Mouse (Mus musculus) spleen, adult 12 weeks (tissue): Measurements from ENCODE around the gene Tnfrsf4.
A peak's percentile ranks its signal among the peaks of the same experiment; 100 is the strongest.

Source experiments
- DNase-seq: peaks from one replicate; pipeline ENCODE4 v3.0.0; 2022; ENCODE audit warnings: low spot score

Tnfrsf4 gene

GRCm38 (mm10) chr4:156028580-156028979 lies 14.9 kb downstream of the Tnfrsf4 start:
- DNase-seq = no peak

GRCm38 (mm10) chr4:156030651-156031118 lies 17.0 kb downstream of the Tnfrsf4 start:
- DNase-seq = no peak

GRCm38 (mm10) chr4:156031255-156031592 lies 17.6 kb downstream of the Tnfrsf4 start:
- DNase-seq = no peak

GRCm38 (mm10) chr4:156031593-156032391 lies 18.1 kb downstream of the Tnfrsf4 start:
- DNase-seq = peak; percentile 17

GRCm38 (mm10) chr4:156032856-156033255 lies 19.2 kb downstream of the Tnfrsf4 start:
- DNase-seq = no peak

- DNase-seq = peak; percentile 39
Measured at GRCm38 (mm10) chr4:156033476-156034119, 20.0 kb downstream of the Tnfrsf4 start.

GRCm38 (mm10) chr4:156034301-156034700 lies 20.7 kb downstream of the Tnfrsf4 start:
- DNase-seq = no peak

GRCm38 (mm10) chr4:156034901-156035300 lies 21.3 kb downstream of the Tnfrsf4 start:
- DNase-seq = no peak

GRCm38 (mm10) chr4:156044754-156045153 lies 31.1 kb downstream of the Tnfrsf4 start:
- no peak for DNase-seq

GRCm38 (mm10) chr4:156049779-156050178 lies 36.1 kb downstream of the Tnfrsf4 start:
- no peak for DNase-seq

GRCm38 (mm10) chr4:156050391-156050980 lies 36.8 kb downstream of the Tnfrsf4 start:
- DNase-seq = no peak

- no peak for DNase-seq
Measured at GRCm38 (mm10) chr4:156053113-156053512, 39.5 kb downstream of the Tnfrsf4 start.

- DNase-seq = no peak
Measured at GRCm38 (mm10) chr4:156054130-156054529, 40.5 kb downstream of the Tnfrsf4 start.

GRCm38 (mm10) chr4:156054606-156055005 lies 41.0 kb downstream of the Tnfrsf4 start:
- no peak for DNase-seq

- no peak for DNase-seq
Measured at GRCm38 (mm10) chr4:156055173-156055572, 41.5 kb downstream of the Tnfrsf4 start.

- DNase-seq = no peak
Measured at GRCm38 (mm10) chr4:156057702-156058101, 44.1 kb downstream of the Tnfrsf4 start.

- DNase-seq = no peak
Measured at GRCm38 (mm10) chr4:156058826-156059225, 45.2 kb downstream of the Tnfrsf4 start.

- DNase-seq = no peak
Measured at GRCm38 (mm10) chr4:156059261-156059660, 45.6 kb downstream of the Tnfrsf4 start, which contains the start of gene Ttll10. Gene Ttll10, minus strand, starts transcription at chr4:156059414.

- no peak for DNase-seq
Measured at GRCm38 (mm10) chr4:156059713-156060112, 46.1 kb downstream of the Tnfrsf4 start.

GRCm38 (mm10) chr4:156063861-156064509 lies 50.3 kb downstream of the Tnfrsf4 start:
- DNase-seq = no peak

- no peak for DNase-seq
Measured at GRCm38 (mm10) chr4:156064510-156064897, 50.9 kb downstream of the Tnfrsf4 start.

GRCm38 (mm10) chr4:156065156-156065894 lies 51.7 kb downstream of the Tnfrsf4 start:
- DNase-seq = no peak
